Mouse (Mus musculus) MEL (cell line): Measurements from ENCODE around the gene Olfr1502. TPM values are rescaled to one million over a fixed set of nuclear protein-coding genes. Genes with fewer than 3 reads are reported as not detected.

Source experiments
- DNase-seq: peaks from one replicate; pipeline ENCODE4 v3.0.0; 2011; ENCODE audit warnings: low read depth, low spot score
- H3K27ac ChIP-seq: 2 replicates; pipeline ENCODE4 v1.5.1; 2012; ENCODE audit warnings: low read depth, mild to moderate bottlenecking, control low read depth, low read length, moderate library complexity; ENCODE audit not compliant: control insufficient read depth
- H3K27me3 ChIP-seq, 2 experiments: fragments of 150-350 bp in 1 of 2; sonication (generic) in 1 of 2; 2 replicates each; pipeline ENCODE4 v1.6.1; 2012; ENCODE audit warnings: low read length in 2 of 2, mild to moderate bottlenecking in 2 of 2, improper control_type of control experiment in 1 of 2, moderate library complexity in 1 of 2; ENCODE audit not compliant: insufficient read depth in 2 of 2, control insufficient read depth in 1 of 2
- H3K36me3 ChIP-seq, 2 experiments: 2 replicates each; pipeline ENCODE4 v1.6.1; 2012 to 2014; ENCODE audit warnings: low read length in 2 of 2, improper control_type of control experiment in 1 of 2, inconsistent platforms in 1 of 2, mild to moderate bottlenecking in 1 of 2; ENCODE audit not compliant: insufficient read depth in 2 of 2, control insufficient read depth in 1 of 2
- H3K4me1 ChIP-seq, 2 experiments: fragments of 150-350 bp in 1 of 2; sonication (generic) in 1 of 2; 2 replicates each; pipeline ENCODE4 v1.6.1; 2012; ENCODE audit warnings: low read length in 2 of 2, improper control_type of control experiment in 1 of 2, mild to moderate bottlenecking in 1 of 2; ENCODE audit not compliant: insufficient read depth in 2 of 2, control insufficient read depth in 1 of 2
- H3K4me3 ChIP-seq, 2 experiments: fragments of 150-350 bp in 1 of 2; sonication (generic) in 1 of 2; 2 replicates each; pipeline ENCODE4 v1.5.1; 2012; ENCODE audit warnings: low read depth in 2 of 2, low read length in 2 of 2, mild to moderate bottlenecking in 2 of 2, moderate library complexity in 2 of 2, control low read depth in 1 of 2, improper control_type of control experiment in 1 of 2; ENCODE audit not compliant: control insufficient read depth in 1 of 2, insufficient read depth in 1 of 2
- H3K79me2 ChIP-seq: 2 replicates; pipeline ENCODE4 v1.6.1; 2012; ENCODE audit warnings: mild to moderate bottlenecking, low read length, moderate library complexity; ENCODE audit not compliant: control insufficient read depth, poor library complexity, insufficient read depth
- H3K9ac ChIP-seq: 2 replicates; pipeline ENCODE4 v1.6.1; 2012; ENCODE audit warnings: low read depth, mild to moderate bottlenecking, control low read depth, low read length, moderate library complexity; ENCODE audit not compliant: control insufficient read depth, poor library complexity, severe bottlenecking
- H3K9me3 ChIP-seq: fragments of 150-350 bp; sonication (generic); replicated peaks from 2 replicates; pipeline ENCODE4 v1.6.1; 2012; ENCODE audit warnings: mild to moderate bottlenecking, low read length, improper control_type of control experiment, moderate library complexity; ENCODE audit not compliant: insufficient read depth
- BHLHE40 ChIP-seq: IDR thresholded peaks from 2 replicates; pipeline ENCODE4 v1.6.1; 2012; ENCODE audit warnings: low read depth, mild to moderate bottlenecking, inconsistent platforms, low read length, improper control_type of control experiment, borderline replicate concordance
- CHD2 ChIP-seq: IDR thresholded peaks from 2 replicates; pipeline ENCODE4 v1.6.1; 2011; ENCODE audit warnings: low read length, improper control_type of control experiment
- CTCF ChIP-seq, 3 experiments: IDR thresholded peaks in 2 of 3; conservative IDR thresholded peaks in 1 of 3; 2 replicates each; pipeline ENCODE4 v1.5.1; 2011 to 2012; ENCODE audit warnings: low read length in 3 of 3, low read depth in 2 of 3, mild to moderate bottlenecking in 2 of 3, improper control_type of control experiment in 1 of 3, inconsistent platforms in 1 of 3, mixed read lengths in 1 of 3, moderate library complexity in 1 of 3; ENCODE audit not compliant: control insufficient read depth in 1 of 3, insufficient read depth in 1 of 3, poor library complexity in 1 of 3, severe bottlenecking in 1 of 3
- ELF1 ChIP-seq: IDR thresholded peaks from 2 replicates; pipeline ENCODE4 v1.6.1; 2014; ENCODE audit warnings: low read depth, mild to moderate bottlenecking, inconsistent platforms, low read length, improper control_type of control experiment, moderate library complexity
- EP300 ChIP-seq, 2 experiments: IDR thresholded peaks; 2 replicates each; pipeline ENCODE4 v1.6.1; 2011; ENCODE audit warnings: improper control_type of control experiment in 2 of 2, low read length in 2 of 2, low read depth in 1 of 2, mild to moderate bottlenecking in 1 of 2
- ETS1 ChIP-seq: IDR thresholded peaks from 2 replicates; pipeline ENCODE4 v1.6.1; 2012; ENCODE audit warnings: low read depth, mild to moderate bottlenecking, inconsistent platforms, low read length, improper control_type of control experiment, moderate library complexity
- GATA1 ChIP-seq: IDR thresholded peaks from 2 replicates; pipeline ENCODE4 v1.6.1; 2011; ENCODE audit warnings: low read depth, low read length, improper control_type of control experiment
- HCFC1 ChIP-seq: IDR thresholded peaks from 2 replicates; pipeline ENCODE4 v1.6.1; 2012; ENCODE audit warnings: low read depth, mild to moderate bottlenecking, inconsistent platforms, low read length, improper control_type of control experiment, moderate library complexity
- KAT2A ChIP-seq: conservative IDR thresholded peaks from 2 replicates; pipeline ENCODE4 v1.6.1; 2012; ENCODE audit warnings: low read depth, low read length, improper control_type of control experiment, inconsistent platforms
- MAX ChIP-seq: IDR thresholded peaks from 2 replicates; pipeline ENCODE4 v1.6.1; 2011; ENCODE audit warnings: low read length, improper control_type of control experiment
- MAZ ChIP-seq: IDR thresholded peaks from 2 replicates; pipeline ENCODE4 v1.6.1; 2012; ENCODE audit warnings: low read depth, mild to moderate bottlenecking, inconsistent platforms, low read length, improper control_type of control experiment
- NRF1 ChIP-seq: IDR thresholded peaks from 2 replicates; pipeline ENCODE4 v1.6.1; 2014; ENCODE audit warnings: low read depth, mild to moderate bottlenecking, inconsistent platforms, low read length, improper control_type of control experiment, moderate library complexity; ENCODE audit not compliant: poor library complexity, insufficient read depth, severe bottlenecking
- POLR2AphosphoS5 ChIP-seq: IDR thresholded peaks from 2 replicates; pipeline ENCODE4 v1.6.1; 2012; ENCODE audit warnings: low read depth, borderline replicate concordance, mild to moderate bottlenecking, inconsistent platforms, low read length, moderate library complexity, mixed read lengths
- SIN3A ChIP-seq: IDR thresholded peaks from 2 replicates; pipeline ENCODE4 v1.6.1; 2012; ENCODE audit warnings: low read length, improper control_type of control experiment, inconsistent platforms
- TCF12 ChIP-seq: IDR thresholded peaks from 2 replicates; pipeline ENCODE4 v1.6.1; 2014; ENCODE audit warnings: low read depth, mild to moderate bottlenecking, inconsistent platforms, low read length, improper control_type of control experiment, moderate library complexity
- USF1 ChIP-seq: IDR thresholded peaks from 2 replicates; pipeline ENCODE4 v1.6.1; 2014; ENCODE audit warnings: low read depth, mild to moderate bottlenecking, inconsistent platforms, low read length, improper control_type of control experiment, moderate library complexity
- USF2 ChIP-seq, 2 experiments: IDR thresholded peaks; 2 replicates each; pipeline ENCODE4 v1.6.1; 2011 to 2012; ENCODE audit warnings: improper control_type of control experiment in 2 of 2, low read length in 2 of 2, borderline replicate concordance in 1 of 2, inconsistent platforms in 1 of 2, low read depth in 1 of 2, mild to moderate bottlenecking in 1 of 2; ENCODE audit not compliant: insufficient read depth in 1 of 2
- ZNF384 ChIP-seq: IDR thresholded peaks from 2 replicates; pipeline ENCODE4 v1.6.1; 2012; ENCODE audit warnings: low read depth, mild to moderate bottlenecking, inconsistent platforms, low read length, improper control_type of control experiment
- polyA plus RNA-seq, 2 experiments: library from polyadenylated mRNA; stranded (reverse) in 1 of 2; unstranded in 1 of 2; fragments of >175 nt in 1 of 2; fragments of >200 nt in 1 of 2; gene quantifications; 2 replicates each; pipeline versions ENCODE4 v1.2.1 to v1.2.4; 2012; ENCODE audit warnings: low replicate concordance in 2 of 2, low read depth in 1 of 2; ENCODE audit not compliant: insufficient read length in 2 of 2, insufficient read depth in 1 of 2, missing spikeins in 1 of 2
- total RNA-seq: library from RNA; depleted of rRNA; stranded (reverse); fragments of 300-350 nt; gene quantifications from 2 replicates; pipeline ENCODE4 v1.2.3, GENCODE M21; 2012; rRNA removed

The Olfr1502 gene
- total and polyA plus RNA-seq, 3 experiments, result not detected

DNA sequence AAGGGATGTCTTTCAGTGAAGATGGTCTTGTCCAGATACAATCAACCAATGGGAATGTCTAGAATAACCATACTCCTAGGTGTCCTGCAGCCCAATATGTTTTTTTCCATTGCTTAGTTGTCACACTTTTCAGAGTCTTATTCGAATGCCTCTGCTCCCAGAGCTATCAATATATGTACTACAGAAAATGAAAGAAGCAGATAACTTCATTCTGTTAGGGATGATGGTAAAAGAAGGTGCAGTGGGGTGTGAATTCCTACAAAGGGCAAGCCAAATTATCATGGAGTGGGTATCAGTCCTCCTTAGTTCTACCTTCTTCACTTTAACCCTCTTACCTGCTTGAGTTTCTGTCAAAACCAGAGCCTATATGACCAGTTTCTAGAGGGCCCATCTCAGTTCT, 36.2 kb downstream of the Olfr1502 start, which contains the start of gene Olfr1504:
TSS of gene Olfr1504 (minus strand) at position 101 of the 400 bp plus-strand sequence.
- Histone ChIP-seq H3K27me3 (no peaks in the 10 kb centered on the region), H3K4me1 (no peaks in the 10 kb centered on the region), H3K36me3 (no peaks in the 10 kb centered on the region), H3K79me2 (no peaks in the 10 kb centered on the region), H3K27ac (no peak within 1 kb of the TSS), H3K9me3 (no peaks in the 10 kb centered on the region), H3K4me3 (no peak within 1 kb of the TSS), H3K9ac (no peak within 1 kb of the TSS)
- no peak for DNase-seq
- TF ChIP-seq USF2 (IDR thresholded peaks at IDR 0.05; ENCODE audit: borderline replicate concordance in 1 of 2, insufficient read depth in 1 of 2, low read depth in 1 of 2, low read length in 2 of 2) (no peak), ELF1 (no peak), SIN3A (no peak), GATA1 (no peak), ETS1 (no peak), POLR2AphosphoS5 (no peak), MAX (no peak), TCF12 (no peak), HCFC1 (no peak), KAT2A (no peak), MAZ (no peak), USF1 (no peak), BHLHE40 (no peak), CHD2 (no peak), EP300 (IDR thresholded peaks at IDR 0.05; ENCODE audit: low read depth in 1 of 2, low read length in 2 of 2) (no peak), CTCF (IDR thresholded peaks at IDR 0.05 in 2 of 3, conservative IDR thresholded peaks at IDR 0.05 in 1 of 3; ENCODE audit: control insufficient read depth in 1 of 3, insufficient read depth in 1 of 3, low read depth in 2 of 3, low read length in 3 of 3, poor library complexity in 1 of 3, severe bottlenecking in 1 of 3) (no peak), ZNF384 (no peak), NRF1 (no peak)

Other genes with a start within 250 kb of the Olfr1502 start
- gene Olfr1487, start 244.4 kb upstream of the Olfr1502 start, total RNA-seq, result not detected in 2 replicates
- gene Olfr1487, start 244.4 kb upstream of the Olfr1502 start, polyA plus RNA-seq, result not detected
- not detected in 2 replicates for gene Olfr1489, start 230.2 kb upstream of the Olfr1502 start, total RNA-seq
- gene Olfr1489, start 230.2 kb upstream of the Olfr1502 start, polyA plus RNA-seq, result not detected
- not detected in 2 replicates for gene Olfr1490, start 210.7 kb upstream of the Olfr1502 start, total RNA-seq
- not detected for gene Olfr1490, start 210.7 kb upstream of the Olfr1502 start, polyA plus RNA-seq
- not detected in 2 replicates for gene Olfr1491, start 164.5 kb upstream of the Olfr1502 start, total RNA-seq
- not detected for gene Olfr1491, start 164.5 kb upstream of the Olfr1502 start, polyA plus RNA-seq
- gene Olfr1493-ps1, start 138.5 kb upstream of the Olfr1502 start, total RNA-seq, result not detected in 2 replicates
- not detected for gene Olfr1493-ps1, start 138.5 kb upstream of the Olfr1502 start, polyA plus RNA-seq
- gene Olfr1494, start 122.1 kb upstream of the Olfr1502 start, total RNA-seq, result not detected in 2 replicates
- gene Olfr1494, start 122.1 kb upstream of the Olfr1502 start, polyA plus RNA-seq, result not detected
- gene Olfr1495, start 97.2 kb upstream of the Olfr1502 start, total RNA-seq, result not detected in 2 replicates
- not detected for gene Olfr1495, start 97.2 kb upstream of the Olfr1502 start, polyA plus RNA-seq
- not detected in 2 replicates for gene Olfr1496, start 83.9 kb upstream of the Olfr1502 start, total RNA-seq
- gene Olfr1496, start 83.9 kb upstream of the Olfr1502 start, polyA plus RNA-seq, result not detected
- gene Olfr1497, start 63.6 kb upstream of the Olfr1502 start, total RNA-seq, result not detected in 2 replicates
- gene Olfr1497, start 63.6 kb upstream of the Olfr1502 start, polyA plus RNA-seq, result not detected
- not detected in 2 replicates for gene Olfr1499, start 42.3 kb upstream of the Olfr1502 start, total RNA-seq
- not detected for gene Olfr1499, start 42.3 kb upstream of the Olfr1502 start, polyA plus RNA-seq
- not detected in 2 replicates for gene Olfr1500, start 31.3 kb upstream of the Olfr1502 start, total RNA-seq
- gene Olfr1500, start 31.3 kb upstream of the Olfr1502 start, polyA plus RNA-seq, result not detected
- gene Olfr1501, start 11.1 kb upstream of the Olfr1502 start, total RNA-seq, result not detected in 2 replicates
- gene Olfr1501, start 11.1 kb upstream of the Olfr1502 start, polyA plus RNA-seq, result not detected
- gene Olfr1504, start 36.1 kb downstream of the Olfr1502 start, total RNA-seq, result not detected in 2 replicates
- not detected for gene Olfr1504, start 36.1 kb downstream of the Olfr1502 start, polyA plus RNA-seq
- not detected in 2 replicates for gene Olfr1505, start 51.7 kb downstream of the Olfr1502 start, total RNA-seq
- gene Olfr1505, start 51.7 kb downstream of the Olfr1502 start, polyA plus RNA-seq, result under 1 TPM in 1 of 2 experiments, not detected in 1; 0.01 TPM